Mouse (Mus musculus) ovary, adult 18-20 months (tissue): ENCODE data around the gene Olfr643.
"Not testable (repeated sequence)": the region's sequence is repeated elsewhere in the genome, so short reads cannot be mapped to it uniquely, and the experiment has no call there.

Experiments
- DNase-seq: peaks from one replicate; pipeline ENCODE4 v3.0.0; 2022; ENCODE audit warnings: low spot score, mixed read lengths

Gene Olfr643

DNA sequence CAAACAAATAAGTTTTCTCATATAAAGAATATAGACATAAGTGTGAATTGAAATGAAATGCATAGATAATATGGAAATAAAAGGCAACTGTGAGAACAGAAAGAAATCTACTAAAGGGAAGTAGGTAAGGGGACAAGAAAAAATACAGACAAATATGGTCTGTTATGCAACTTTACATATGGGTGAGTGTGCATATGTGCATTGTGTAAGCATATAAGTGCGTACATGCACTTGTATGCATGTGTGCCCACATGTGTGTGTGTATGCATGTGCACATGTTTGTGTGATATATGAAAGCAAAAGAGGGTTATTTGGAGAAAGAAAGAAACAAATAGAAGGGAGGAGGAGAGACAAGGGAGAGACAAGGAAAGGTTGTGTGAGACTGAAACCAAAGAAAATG is 118.3 kb downstream of the Olfr643 start:
- no peak for DNase-seq

DNA sequence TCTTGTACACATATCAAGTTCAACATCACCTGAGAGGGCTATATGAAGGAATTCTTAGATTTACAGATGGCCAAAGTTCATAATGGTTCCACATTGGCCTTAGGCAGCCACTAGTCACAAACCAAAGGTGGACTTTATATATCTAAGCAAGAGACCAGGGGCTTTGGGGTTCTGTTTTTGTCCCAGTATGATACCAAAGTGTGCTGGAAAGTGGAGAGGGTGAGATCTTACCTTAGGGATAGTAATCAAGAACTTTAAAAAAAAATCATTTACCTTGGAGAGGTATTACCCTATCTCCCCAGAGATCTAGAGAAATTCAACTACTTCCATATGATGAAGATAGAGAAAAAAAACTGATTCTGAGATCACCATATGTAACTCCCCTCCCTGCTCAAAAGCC is 120.0 kb downstream of the Olfr643 start, which contains the start of gene Olfr639:
Olfr639 (minus strand) TSS at position 101 of the 400 bp plus-strand sequence.
- no peak for DNase-seq

DNA sequence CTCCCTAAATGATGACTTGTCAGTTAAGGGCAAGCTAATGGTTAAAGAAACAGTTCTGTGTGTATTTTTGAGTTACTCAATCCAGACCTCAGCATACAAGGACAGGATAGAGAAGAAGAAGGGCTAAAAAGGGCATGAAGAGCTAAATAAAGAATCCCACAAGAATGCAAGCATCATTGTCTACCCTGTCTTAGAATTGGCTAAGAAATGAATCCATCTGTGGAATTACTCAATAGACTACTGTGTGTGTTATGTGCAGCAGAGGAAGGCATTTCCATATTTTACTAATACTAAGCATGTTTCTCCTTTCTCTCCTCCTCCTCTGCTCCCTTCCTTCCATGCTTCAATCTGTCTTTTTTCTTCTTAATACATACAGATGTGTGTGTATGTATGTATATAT is 138.1 kb downstream of the Olfr643 start:
- DNase-seq: no peak

DNA sequence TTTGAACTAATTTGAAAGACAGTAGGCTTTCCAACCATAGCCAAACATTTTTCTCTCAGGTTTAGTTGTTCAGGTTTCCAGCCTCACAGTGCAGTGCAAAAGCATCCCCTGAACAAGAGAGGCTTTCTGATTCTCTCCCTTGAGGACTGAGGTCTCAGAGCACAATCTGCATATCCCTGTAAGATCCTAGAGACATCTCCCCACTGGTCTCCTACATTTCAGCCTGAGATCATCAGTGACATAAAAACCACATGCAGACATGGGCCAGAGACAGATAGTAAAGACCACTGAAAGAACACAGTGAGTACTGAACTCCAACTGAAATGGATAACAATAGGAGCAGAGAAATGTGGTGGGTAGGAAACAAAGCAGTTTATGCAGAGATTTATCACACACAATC is 138.8 kb downstream of the Olfr643 start, which contains the start of gene Olfr638:
Olfr638 (plus strand) TSS at position 301 of the 400 bp plus-strand sequence.
- no peak for DNase-seq

DNA sequence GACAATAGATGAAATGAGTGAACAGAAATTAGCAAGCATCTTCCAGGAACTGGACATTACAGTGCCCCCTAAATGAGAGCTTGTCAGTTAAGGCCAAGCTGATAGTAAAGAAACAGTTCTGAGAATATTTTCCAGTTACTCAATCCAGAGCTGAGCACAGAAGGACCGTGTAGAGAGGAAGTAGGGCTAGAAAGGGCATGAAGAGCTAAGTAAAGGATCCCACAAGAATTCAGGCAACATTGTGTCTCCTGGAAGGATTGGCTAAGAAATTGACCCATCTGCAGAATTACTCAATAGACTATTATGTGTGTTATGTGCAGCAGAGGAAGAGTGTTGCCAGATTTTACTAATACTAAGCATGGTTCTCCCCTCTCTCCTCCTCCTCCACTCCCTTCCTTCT is 165.4 kb downstream of the Olfr643 start:
- DNase-seq: no peak

DNA sequence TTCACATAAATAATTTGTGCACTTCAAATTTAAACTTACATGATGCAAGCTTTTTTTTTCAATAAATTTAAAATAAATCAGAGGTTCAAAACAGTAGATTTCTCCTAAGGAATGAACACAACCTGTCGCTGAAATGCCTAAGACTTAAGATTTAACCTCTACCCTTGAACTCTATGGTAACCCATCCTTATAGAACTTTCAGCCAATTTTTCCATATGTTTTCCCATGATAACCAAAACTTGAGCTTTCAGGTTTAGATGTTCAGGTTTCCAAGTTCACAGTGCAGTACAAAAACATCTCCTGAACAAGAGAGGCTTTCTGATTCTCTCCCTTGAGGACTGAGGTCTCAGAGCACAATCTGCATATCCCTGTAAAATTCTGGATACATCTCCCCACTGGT is 166.4 kb downstream of the Olfr643 start, which contains the start of gene Olfr635:
Olfr635 (plus strand) TSS at position 301 of the 400 bp plus-strand sequence.
- no peak for DNase-seq

DNA sequence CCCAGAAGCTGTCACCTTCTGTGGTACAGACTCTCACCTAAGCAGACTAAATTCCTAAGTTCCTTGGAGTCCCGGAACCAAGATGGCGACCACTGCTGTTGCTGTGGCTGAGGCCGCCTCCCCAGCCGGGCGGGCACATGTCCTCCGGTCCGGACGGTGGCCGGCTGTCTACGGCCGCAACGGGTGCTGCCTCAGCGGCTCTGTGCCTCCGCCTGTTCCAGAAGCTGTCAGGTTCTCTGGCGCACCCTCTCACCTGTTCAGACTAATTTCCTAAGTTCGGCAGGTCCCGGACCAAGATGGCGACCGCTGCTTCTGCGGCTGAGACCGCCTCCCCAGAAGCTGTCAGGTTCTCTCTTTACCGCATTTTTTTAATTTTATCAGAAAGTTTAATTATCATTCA is 170.3 kb downstream of the Olfr643 start:
- not testable (repeated sequence) for DNase-seq
